Mouse (Mus musculus): ENCODE data around the gene Pank3. TPM values are rescaled to one million over a fixed set of nuclear protein-coding genes. Genes with fewer than 3 reads are reported as not detected.

Gene Pank3
- polyA plus RNA-seq (2015; fragmentation: Nextera tagmentation; extraction: Ambion mirVana), result 22.7 and 23.4 TPM in 2 replicates

- H3K9me3 ChIP-seq (replicated peaks), result no peaks in the 10 kb centered on the region
- H3K27ac ChIP-seq, result peak within 1 kb of the TSS; percentile 91
- H3K36me3 ChIP-seq (ENCODE audit: poor library complexity, severe bottlenecking), result peaks cover 6% of the 10 kb centered on the region; the same call in 1 of the 2 replicates
- peak within 1 kb of the TSS; percentile 97 for H3K9ac ChIP-seq
- WGBS, result 0% methylated on average over 40 of the region's 50 CpGs
- peaks cover 17% of the 10 kb centered on the region for H3K4me1 ChIP-seq
- no peaks in the 10 kb centered on the region for H3K27me3 ChIP-seq
- H3K4me2 ChIP-seq, result peak within 1 kb of the TSS; percentile 74
- H3K4me3 ChIP-seq, result peak within 1 kb of the TSS; percentile 92
- peak; percentile 100 for ATAC-seq
These were observed at the start of gene Pank3 for GRCm38 (mm10) chr11:35769188-35769745. Pank3 (plus strand) TSS chr11:35769484.

- no peak overlapping the region for H3K4me2 ChIP-seq
- H3K4me3 ChIP-seq, result no peak overlapping the region
- H3K9me3 ChIP-seq (replicated peaks), result no peaks in the 10 kb centered on the region
- WGBS, result 89% methylated on average over 5 of the region's 5 CpGs
- ATAC-seq, result no peak
- H3K27ac ChIP-seq, result no peak overlapping the region
- H3K27me3 ChIP-seq, result no peaks in the 10 kb centered on the region
- H3K9ac ChIP-seq, result no peak overlapping the region
- no peaks in the 10 kb centered on the region for H3K36me3 ChIP-seq (ENCODE audit: poor library complexity, severe bottlenecking)
- H3K4me1 ChIP-seq, result no peaks in the 10 kb centered on the region
These were observed 45.4 kb upstream of the Pank3 start for GRCm38 (mm10) chr11:35723876-35724275.

- Histone ChIP-seq H3K4me3 (no peak overlapping the region), H3K27ac (no peak overlapping the region), H3K9ac (no peak overlapping the region), H3K27me3 (no peaks in the 10 kb centered on the region), H3K9me3 (replicated peaks) (no peaks in the 10 kb centered on the region), H3K4me1 (no peaks in the 10 kb centered on the region), H3K36me3 (ENCODE audit: poor library complexity, severe bottlenecking) (no peaks in the 10 kb centered on the region), H3K4me2 (no peak overlapping the region)
- 58% methylated on average over 8 of the region's 8 CpGs for WGBS
- no peak for ATAC-seq
These were observed 42.9 kb upstream of the Pank3 start for GRCm38 (mm10) chr11:35726341-35726846.

GRCm38 (mm10) chr11:35728200-35728599, 41.1 kb upstream of the Pank3 start:
- no peaks in the 10 kb centered on the region for H3K9me3 ChIP-seq (replicated peaks)
- no peak overlapping the region for H3K4me2 ChIP-seq
- H3K27me3 ChIP-seq, result no peaks in the 10 kb centered on the region
- no peak overlapping the region for H3K4me3 ChIP-seq
- H3K27ac ChIP-seq, result no peak overlapping the region
- no peaks in the 10 kb centered on the region for H3K36me3 ChIP-seq (ENCODE audit: poor library complexity, severe bottlenecking)
- 79% methylated on average over 1 of the region's 1 CpGs for WGBS
- H3K4me1 ChIP-seq, result no peaks in the 10 kb centered on the region
- no peak overlapping the region for H3K9ac ChIP-seq
- ATAC-seq, result no peak

GRCm38 (mm10) chr11:35729186-35729585, 40.1 kb upstream of the Pank3 start:
- no peaks in the 10 kb centered on the region for H3K27me3 ChIP-seq
- no peak for ATAC-seq
- no peaks in the 10 kb centered on the region for H3K9me3 ChIP-seq (replicated peaks)
- H3K4me1 ChIP-seq, result no peaks in the 10 kb centered on the region
- no peak overlapping the region for H3K27ac ChIP-seq
- H3K9ac ChIP-seq, result no peak overlapping the region
- H3K4me3 ChIP-seq, result no peak overlapping the region
- no peak overlapping the region for H3K4me2 ChIP-seq
- H3K36me3 ChIP-seq (ENCODE audit: poor library complexity, severe bottlenecking), result no peaks in the 10 kb centered on the region
- WGBS, result 42% methylated on average over 5 of the region's 5 CpGs

- no peak overlapping the region for H3K4me2 ChIP-seq
- no peaks in the 10 kb centered on the region for H3K36me3 ChIP-seq (ENCODE audit: poor library complexity, severe bottlenecking)
- no peaks in the 10 kb centered on the region for H3K27me3 ChIP-seq
- H3K9ac ChIP-seq, result no peak overlapping the region
- no peak overlapping the region for H3K27ac ChIP-seq
- ATAC-seq, result no peak
- H3K9me3 ChIP-seq (replicated peaks), result no peaks in the 10 kb centered on the region
- no peak overlapping the region for H3K4me3 ChIP-seq
- 58% methylated on average over 1 of the region's 1 CpGs for WGBS
- no peaks in the 10 kb centered on the region for H3K4me1 ChIP-seq
These were observed 36.9 kb upstream of the Pank3 start for GRCm38 (mm10) chr11:35732366-35732765.

GRCm38 (mm10) chr11:35736817-35737216, 32.5 kb upstream of the Pank3 start:
- Histone ChIP-seq H3K27ac (no peak overlapping the region), H3K9ac (no peak overlapping the region), H3K4me2 (no peak overlapping the region), H3K27me3 (no peaks in the 10 kb centered on the region), H3K4me1 (no peaks in the 10 kb centered on the region), H3K9me3 (replicated peaks) (no peaks in the 10 kb centered on the region), H3K36me3 (ENCODE audit: poor library complexity, severe bottlenecking) (no peaks in the 10 kb centered on the region), H3K4me3 (no peak overlapping the region)
- WGBS, result 63% methylated on average over 2 of the region's 2 CpGs
- ATAC-seq, result no peak

GRCm38 (mm10) chr11:35737262-35737661, 32.0 kb upstream of the Pank3 start:
- H3K9ac ChIP-seq, result no peak overlapping the region
- WGBS, result 94% methylated on average over 2 of the region's 2 CpGs
- H3K9me3 ChIP-seq (replicated peaks), result no peaks in the 10 kb centered on the region
- no peaks in the 10 kb centered on the region for H3K4me1 ChIP-seq
- H3K27me3 ChIP-seq, result no peaks in the 10 kb centered on the region
- no peak overlapping the region for H3K27ac ChIP-seq
- ATAC-seq, result no peak
- H3K4me2 ChIP-seq, result no peak overlapping the region
- H3K4me3 ChIP-seq, result no peak overlapping the region
- no peaks in the 10 kb centered on the region for H3K36me3 ChIP-seq (ENCODE audit: poor library complexity, severe bottlenecking)

GRCm38 (mm10) chr11:35738102-35738501, 31.2 kb upstream of the Pank3 start:
- H3K4me1 ChIP-seq, result no peaks in the 10 kb centered on the region
- H3K9me3 ChIP-seq (replicated peaks), result 0 out of 2 replicates have a peak, but pooled peaks cover under 1% of the 10 kb centered on the region
- no peak overlapping the region for H3K9ac ChIP-seq
- H3K36me3 ChIP-seq (ENCODE audit: poor library complexity, severe bottlenecking), result no peaks in the 10 kb centered on the region
- no peak for ATAC-seq
- no peaks in the 10 kb centered on the region for H3K27me3 ChIP-seq
- no peak overlapping the region for H3K27ac ChIP-seq
- H3K4me2 ChIP-seq, result no peak overlapping the region
- 73% methylated on average over 3 of the region's 3 CpGs for WGBS
- no peak overlapping the region for H3K4me3 ChIP-seq

GRCm38 (mm10) chr11:35743586-35743985, 25.7 kb upstream of the Pank3 start:
- ATAC-seq, result no peak
- 0 out of 2 replicates have a peak, but pooled peaks cover 2% of the 10 kb centered on the region for H3K9me3 ChIP-seq (replicated peaks)
- WGBS, result 89% methylated on average over 6 of the region's 6 CpGs

GRCm38 (mm10) chr11:35744571-35744970, 24.7 kb upstream of the Pank3 start:
- ATAC-seq, result no peak
- Histone ChIP-seq H3K4me1 (no peaks in the 10 kb centered on the region), H3K9me3 (replicated peaks) (0 out of 2 replicates have a peak, but pooled peaks cover 2% of the 10 kb centered on the region), H3K4me2 (no peak overlapping the region), H3K9ac (no peak overlapping the region), H3K27ac (no peak overlapping the region), H3K27me3 (no peaks in the 10 kb centered on the region), H3K36me3 (ENCODE audit: poor library complexity, severe bottlenecking) (no peaks in the 10 kb centered on the region), H3K4me3 (no peak overlapping the region)
- WGBS, result 91% methylated on average over 6 of the region's 6 CpGs

More at GRCm38 (mm10) chr11:35743586-35743985, 25.7 kb upstream of the Pank3 start:
- no peak overlapping the region for H3K27ac ChIP-seq
- no peaks in the 10 kb centered on the region for H3K4me1 ChIP-seq
- no peak overlapping the region for H3K4me2 ChIP-seq
- H3K27me3 ChIP-seq, result no peaks in the 10 kb centered on the region
- H3K4me3 ChIP-seq, result no peak overlapping the region
- H3K9ac ChIP-seq, result no peak overlapping the region
- H3K36me3 ChIP-seq (ENCODE audit: poor library complexity, severe bottlenecking), result no peaks in the 10 kb centered on the region

GRCm38 (mm10) chr11:35750578-35750977, 18.7 kb upstream of the Pank3 start:
- no peaks in the 10 kb centered on the region for H3K27me3 ChIP-seq
- ATAC-seq, result no peak
- no peaks in the 10 kb centered on the region for H3K9me3 ChIP-seq (replicated peaks)
- WGBS, result 83% methylated on average over 8 of the region's 8 CpGs
- H3K4me2 ChIP-seq, result no peak overlapping the region
- H3K36me3 ChIP-seq (ENCODE audit: poor library complexity, severe bottlenecking), result no peaks in the 10 kb centered on the region
- H3K27ac ChIP-seq, result no peak overlapping the region
- H3K4me3 ChIP-seq, result no peak overlapping the region
- no peak overlapping the region for H3K9ac ChIP-seq
- no peaks in the 10 kb centered on the region for H3K4me1 ChIP-seq

- 59% methylated on average over 4 of the region's 4 CpGs for WGBS
These were observed 14.3 kb upstream of the Pank3 start for GRCm38 (mm10) chr11:35754906-35755418.

More at GRCm38 (mm10) chr11:35754906-35755418, 14.3 kb upstream of the Pank3 start:
- no peak overlapping the region for H3K4me3 ChIP-seq
- no peaks in the 10 kb centered on the region for H3K4me1 ChIP-seq
- no peak overlapping the region for H3K4me2 ChIP-seq
- no peaks in the 10 kb centered on the region for H3K9me3 ChIP-seq (replicated peaks)
- no peak overlapping the region for H3K9ac ChIP-seq
- H3K36me3 ChIP-seq (ENCODE audit: poor library complexity, severe bottlenecking), result no peaks in the 10 kb centered on the region
- ATAC-seq, result no peak
- H3K27me3 ChIP-seq, result no peaks in the 10 kb centered on the region
- H3K27ac ChIP-seq, result no peak overlapping the region
